Mouse (Mus musculus) ovary, postnatal 14 days (tissue): ENCODE data around the gene Angptl7.
A peak's percentile ranks its signal among the peaks of the same experiment; 100 is the strongest.

Experiments
- DNase-seq: peaks from one replicate; pipeline ENCODE4 v3.0.0; 2022; ENCODE audit warnings: low spot score

The Angptl7 gene

DNA sequence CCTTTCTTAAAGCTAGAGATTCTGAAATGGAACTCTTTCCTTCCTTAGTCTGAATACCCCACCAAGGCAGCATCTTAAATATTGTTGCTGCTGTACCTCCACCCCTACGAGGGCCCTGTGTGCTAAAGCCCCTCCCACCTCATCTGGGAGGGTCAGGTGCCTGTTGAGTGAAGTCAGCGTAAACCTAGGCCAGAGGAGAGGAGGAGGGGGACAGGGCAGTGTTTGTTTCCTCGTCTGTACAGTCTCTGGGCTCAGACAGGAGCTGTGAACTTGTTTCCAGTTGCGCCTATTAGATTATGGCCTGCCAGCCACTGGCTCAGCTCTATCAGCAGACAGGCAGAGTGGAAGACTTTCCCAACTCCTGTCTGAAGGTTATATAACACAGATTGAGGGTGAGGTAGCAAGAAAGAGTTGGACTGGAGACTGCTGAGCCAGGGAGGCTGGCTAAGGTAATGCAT, at the start of gene Angptl7:
Gene Angptl7 (minus strand): TSS at position 51 of the 458 bp plus-strand sequence.
- no peak for DNase-seq

DNA sequence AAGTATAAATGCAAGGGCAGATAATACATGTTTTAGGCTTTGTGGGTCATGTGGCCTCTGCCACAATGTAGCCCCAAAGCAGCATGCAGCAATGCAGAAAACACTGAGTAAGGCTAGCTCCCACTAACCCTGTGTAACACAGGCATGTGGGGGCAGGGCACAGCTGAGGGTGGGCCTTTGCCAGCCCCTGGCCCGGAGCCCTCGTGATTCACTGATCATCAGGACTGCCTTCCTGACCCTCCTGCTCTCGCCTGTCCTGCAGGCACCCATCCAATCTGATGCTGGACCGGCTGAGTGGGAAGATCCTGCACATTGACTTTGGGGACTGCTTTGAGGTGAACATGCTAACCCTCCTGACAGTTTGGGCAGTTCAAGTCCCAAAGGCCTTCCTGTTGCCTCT, 48.8 kb upstream of the Angptl7 start:
- no peak for DNase-seq

DNA sequence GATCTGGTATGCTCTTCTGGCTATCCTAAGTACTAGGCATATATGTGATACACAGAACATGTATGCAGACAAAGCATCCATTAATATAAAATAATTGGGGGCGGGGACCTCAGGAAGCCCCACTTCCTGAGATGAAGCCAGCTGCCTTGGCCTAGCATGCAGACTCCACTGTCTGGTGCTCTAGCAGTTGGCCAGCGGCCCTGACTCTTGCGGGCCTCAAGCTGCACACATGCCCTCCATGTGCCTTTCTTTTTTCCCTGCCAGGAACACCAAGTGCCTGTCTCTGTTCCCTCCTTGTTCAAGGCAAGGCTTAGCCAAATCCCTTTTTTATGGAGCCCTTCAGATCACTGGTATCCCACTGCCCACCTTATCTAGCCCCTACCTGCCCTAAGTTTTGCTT, 35.6 kb upstream of the Angptl7 start:
- DNase-seq, result no peak

DNA sequence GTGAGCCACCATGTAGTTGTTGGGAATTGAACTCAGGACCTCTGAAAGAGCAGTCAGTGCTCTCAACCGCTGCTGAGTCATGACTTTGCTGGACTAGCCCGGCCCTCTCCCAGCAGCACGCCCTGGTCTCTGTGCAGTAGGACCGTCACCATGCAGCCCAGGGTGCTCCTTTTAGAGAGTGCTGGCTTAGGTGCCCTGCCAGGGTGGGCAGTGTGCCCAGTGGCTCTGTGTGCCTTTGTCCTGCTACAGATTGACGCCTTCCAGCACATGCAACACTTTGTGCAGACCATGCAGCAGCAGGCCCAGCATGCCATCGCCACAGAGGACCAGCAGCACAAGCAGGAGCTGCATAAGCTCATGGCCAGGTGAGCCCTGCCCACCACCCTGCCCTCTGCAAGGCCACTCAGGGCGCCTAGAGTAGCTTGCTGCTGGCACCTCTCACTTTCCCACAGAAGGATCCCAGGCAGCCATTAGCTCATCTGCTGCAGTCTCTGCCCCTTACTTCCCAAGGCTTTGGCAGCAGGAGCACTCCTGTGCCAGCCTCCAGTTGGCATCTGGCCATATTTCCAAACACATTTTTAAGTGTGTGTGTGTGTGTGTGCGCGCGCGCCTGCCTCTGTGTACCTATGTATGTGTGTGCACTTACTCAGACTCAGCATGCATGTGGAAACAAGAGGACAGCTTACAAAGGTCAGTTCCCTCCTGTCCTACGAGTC, 33.5 kb upstream of the Angptl7 start:
- peak; percentile 13 for DNase-seq

DNA sequence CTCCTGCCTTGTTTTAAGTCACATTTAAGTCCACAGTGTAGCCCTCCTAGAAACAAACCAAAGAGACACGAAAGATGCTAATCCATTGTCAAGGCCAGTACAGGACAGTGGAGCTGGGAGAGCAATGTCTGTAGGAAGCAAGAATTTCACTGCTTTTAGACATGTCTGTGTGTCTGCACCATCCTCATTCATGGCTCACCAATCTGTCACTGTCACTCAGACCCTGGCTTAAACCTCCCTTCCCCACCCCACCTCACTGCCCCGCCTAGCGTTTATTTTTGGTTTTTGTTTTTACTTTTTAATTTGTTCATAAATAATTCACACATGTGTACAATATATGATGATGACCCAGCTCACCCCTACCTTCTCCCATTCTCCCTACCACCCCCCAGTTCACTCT, 32.3 kb upstream of the Angptl7 start:
- no peak for DNase-seq

DNA sequence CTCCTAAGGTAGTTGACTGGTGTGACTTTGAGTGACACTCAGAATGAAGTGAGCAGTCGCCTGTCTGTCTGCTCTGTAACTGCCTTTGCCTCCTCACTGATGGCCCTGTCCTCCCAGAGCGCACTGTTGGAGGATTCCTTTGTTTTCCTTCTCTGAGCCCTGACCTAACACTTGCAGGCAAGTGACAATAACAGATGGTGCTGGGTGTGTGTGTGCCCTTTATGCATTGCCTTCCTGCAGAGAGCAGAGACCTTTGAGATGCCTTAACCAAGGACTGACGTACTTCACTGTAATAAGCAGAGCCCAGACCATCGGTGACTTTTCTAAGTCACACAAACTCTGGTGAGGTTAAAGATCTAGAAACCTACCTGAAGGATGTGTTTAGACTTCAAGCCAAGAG, 31.1 kb upstream of the Angptl7 start:
- no peak for DNase-seq

DNA sequence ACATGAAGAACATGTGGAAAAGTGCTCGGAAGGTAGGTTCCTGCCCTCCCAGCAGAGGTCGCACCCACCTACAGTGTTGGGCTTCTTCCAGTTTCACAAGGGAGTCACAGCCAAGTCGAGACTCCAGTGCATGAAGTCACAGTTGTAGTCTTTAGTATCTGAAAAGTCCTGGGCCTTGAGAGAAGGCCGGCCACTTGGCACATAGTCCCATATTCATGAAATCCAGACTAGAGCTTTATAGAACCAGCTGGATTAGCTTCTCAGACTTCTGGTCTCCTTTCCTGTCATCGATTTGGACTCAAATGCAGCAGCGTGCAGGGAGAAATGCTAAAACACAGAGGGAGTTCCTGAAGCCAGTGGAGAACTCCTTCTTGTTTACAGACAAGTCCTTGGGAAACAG, 30.5 kb upstream of the Angptl7 start:
- no peak for DNase-seq

DNA sequence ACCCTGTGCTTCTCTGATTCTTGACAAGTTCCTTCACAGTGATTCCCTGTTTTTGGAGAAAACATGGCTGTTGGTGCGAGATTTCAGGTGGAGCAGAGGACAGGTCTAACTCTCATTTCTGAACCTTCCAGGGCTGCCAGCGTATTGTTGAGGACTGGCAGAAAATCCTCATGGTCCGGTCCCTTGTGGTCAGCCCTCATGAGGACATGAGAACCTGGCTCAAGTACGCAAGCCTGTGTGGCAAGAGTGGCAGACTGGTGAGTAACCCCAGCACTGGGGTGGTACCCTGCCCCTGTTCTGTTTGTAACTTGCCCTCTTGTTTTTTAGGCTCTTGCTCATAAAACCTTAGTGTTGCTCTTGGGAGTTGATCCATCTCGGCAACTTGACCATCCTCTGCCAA, 30.1 kb upstream of the Angptl7 start:
- DNase-seq, result no peak

DNA sequence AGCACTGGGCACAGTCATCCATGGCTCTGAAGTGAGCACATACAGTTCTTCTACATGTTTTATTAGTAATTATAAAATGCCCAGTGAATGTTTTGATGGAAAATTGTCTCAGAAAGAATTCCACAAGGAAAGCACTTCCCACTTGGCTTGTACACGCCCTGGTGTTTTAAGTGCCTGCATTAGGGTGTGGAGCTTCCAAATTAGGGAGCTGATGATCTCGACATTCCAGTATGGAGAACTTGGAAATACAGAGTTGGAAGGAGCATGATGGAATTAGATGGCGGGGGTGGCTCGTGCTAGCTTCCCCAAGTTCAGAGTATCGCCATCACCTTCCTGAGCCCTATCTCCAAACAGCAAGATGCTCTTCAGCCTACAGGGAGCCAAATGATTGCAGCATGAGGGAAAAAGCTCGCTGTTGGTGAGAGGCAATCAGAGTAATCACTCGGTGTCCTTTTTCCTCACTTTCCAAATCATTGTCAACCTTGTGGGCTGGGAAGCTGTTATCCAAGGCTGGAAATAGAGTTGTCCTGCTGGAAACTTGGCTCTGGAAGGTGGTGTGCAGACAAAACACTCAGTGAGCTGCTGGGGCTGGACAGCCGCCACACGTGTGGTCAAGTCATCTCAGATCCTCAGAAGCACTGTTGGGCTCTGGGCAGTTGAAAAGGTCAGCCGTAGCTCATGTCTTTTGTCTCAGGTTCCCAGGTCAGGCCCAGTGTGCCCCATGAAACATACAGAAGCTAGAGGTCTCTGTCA, 27.1 kb upstream of the Angptl7 start:
- no peak for DNase-seq

DNA sequence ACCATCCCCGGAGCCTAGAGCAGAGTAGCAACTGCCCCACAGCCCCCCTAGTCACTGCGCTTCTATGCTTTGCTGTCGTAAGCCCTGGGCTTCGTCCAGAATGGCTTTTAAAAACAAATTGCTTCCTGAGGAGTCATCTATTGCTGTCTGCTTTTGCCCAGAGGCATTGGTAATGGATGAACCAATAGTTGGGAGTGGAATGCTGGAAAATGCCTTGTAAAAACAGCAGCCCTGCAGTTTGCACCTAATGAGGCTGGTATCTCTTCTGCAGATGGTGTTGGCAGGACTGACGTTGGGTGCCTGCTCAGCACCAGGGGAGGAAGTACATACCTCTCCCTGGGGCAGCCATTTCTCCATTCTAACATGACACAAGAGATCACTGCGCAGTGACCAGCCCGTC, 23.3 kb upstream of the Angptl7 start:
- DNase-seq, result no peak

DNA sequence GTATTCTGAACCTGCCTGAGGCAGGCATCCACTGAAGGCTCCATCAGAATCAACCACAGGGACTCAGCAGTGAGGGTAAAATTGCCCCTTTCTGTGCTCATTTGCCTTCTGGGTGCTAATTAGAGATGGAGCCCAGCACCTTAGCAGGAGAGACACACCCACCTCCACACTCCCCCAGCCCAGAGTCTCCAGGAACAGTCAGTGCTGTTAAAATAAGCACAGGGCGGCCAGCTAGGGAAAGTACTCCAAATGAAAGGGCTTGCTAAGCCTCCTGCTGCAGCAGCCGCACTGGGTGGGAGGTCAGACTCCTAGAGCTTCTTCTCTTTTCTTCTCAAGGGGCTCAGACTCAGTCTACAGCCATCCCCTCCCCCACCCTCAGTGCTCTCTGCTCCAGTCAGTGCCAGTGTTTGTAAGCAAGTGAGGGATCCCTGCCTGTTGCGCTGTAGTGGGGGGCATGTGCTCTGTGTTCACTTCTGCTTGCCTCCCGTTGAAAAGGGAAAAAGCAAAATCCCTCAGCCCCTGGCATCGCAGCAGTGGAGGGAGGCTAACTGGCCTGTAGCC, 18.1 kb upstream of the Angptl7 start:
- DNase-seq, result no peak

DNA sequence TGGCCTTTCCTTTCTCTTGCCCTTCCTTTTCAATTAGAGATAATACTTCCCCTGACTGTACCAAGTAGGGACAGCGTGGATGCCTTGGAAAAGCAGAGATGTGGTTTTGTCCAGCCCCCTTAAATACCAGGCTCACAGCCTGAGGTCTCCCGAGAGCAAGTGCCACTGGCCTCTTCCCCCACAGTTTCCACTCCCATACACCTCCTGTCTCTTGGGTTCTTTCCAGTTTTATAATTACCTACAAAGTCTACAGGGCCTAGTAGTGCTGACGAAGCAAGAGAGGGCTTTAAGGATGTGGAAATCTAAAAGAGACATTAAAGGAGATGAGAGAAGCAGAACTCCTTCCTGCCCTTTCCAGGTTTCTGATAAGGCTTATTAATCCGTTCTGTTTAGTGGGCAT, 17.5 kb upstream of the Angptl7 start:
- DNase-seq, result no peak

DNA sequence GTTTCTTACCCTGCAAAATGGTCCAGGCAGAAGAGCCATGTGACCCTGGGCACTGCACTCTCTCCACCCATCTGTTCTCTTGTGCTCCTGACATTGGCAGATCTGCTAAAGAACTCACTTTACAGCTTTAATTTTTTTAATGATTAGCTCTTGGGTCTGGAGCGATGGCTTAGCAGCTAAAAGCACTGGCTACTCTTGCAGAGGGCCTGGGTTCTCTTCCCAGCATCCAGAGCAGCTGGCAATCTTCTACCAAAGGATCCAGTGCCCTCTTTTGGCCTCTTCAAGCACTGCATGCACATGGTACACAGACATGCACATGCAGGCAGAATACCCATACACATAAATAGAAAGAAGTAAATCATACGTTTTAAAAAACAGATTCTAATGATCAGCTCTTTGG, 15.1 kb upstream of the Angptl7 start:
- DNase-seq, result no peak

DNA sequence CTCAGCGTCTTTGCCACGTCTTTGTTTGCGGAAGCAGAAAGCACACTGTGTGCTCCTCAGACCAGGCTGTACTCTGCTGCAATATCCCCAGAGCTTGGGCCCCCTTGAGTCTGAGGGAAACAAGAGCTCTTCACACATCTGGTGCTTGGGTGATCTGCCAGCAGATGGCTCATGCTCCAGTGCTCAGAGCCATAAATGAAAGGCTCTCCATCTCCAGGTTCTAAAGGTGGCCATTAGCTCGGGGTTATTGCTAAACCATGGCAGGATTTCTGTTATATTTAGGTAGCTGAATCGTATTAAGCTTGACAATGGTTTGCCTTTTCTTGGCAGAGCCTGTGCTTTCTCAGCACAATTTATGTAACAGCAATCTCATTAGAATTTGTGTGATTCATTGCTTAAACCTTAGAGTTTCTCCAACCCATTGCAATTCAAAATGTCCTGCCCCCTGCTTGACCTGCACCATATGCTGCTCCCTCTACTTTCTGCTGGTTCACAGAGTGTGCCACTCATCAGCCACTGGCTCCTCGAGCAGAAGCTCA, 12.8 kb upstream of the Angptl7 start:
- DNase-seq, result no peak

DNA sequence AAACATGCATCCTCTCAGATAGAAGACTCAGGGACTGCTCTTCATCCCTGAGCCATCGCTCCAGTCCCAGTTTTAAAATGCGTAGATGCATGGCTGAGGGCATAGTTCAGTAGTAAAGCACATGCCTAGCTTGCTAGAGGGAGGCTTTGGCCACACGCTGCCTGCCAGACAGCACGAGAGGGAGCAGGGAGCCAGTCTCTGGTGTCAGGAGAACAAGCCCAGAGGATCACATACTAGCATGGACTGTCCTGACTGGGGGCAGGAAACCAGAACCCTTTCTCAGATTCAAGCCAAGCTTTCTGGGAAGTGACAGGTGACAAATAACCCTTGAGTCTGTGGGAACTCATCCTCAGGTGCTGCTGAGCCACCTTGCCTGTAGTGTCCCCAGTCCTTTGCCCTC, 11.1 kb upstream of the Angptl7 start:
- DNase-seq, result no peak

DNA sequence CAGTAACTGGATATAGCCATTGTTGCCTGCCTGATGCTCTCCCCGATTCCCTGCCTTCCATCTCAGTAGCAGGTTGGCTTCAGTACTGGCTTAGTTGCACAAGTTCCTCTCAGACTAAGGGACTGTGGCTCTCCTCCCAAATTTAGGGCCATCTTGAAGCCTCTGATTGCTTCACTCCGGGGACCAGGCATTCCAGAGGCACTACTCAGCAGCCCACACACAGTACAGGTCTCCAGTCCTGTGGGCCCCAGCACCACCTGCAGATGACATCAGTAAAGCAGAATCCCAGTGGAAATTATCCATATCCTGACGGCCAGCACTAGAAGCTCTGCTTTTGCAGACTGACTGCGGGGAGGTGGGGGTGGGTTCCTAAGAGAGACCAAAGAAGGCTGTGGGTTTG, 10.4 kb upstream of the Angptl7 start:
- no peak for DNase-seq

DNA sequence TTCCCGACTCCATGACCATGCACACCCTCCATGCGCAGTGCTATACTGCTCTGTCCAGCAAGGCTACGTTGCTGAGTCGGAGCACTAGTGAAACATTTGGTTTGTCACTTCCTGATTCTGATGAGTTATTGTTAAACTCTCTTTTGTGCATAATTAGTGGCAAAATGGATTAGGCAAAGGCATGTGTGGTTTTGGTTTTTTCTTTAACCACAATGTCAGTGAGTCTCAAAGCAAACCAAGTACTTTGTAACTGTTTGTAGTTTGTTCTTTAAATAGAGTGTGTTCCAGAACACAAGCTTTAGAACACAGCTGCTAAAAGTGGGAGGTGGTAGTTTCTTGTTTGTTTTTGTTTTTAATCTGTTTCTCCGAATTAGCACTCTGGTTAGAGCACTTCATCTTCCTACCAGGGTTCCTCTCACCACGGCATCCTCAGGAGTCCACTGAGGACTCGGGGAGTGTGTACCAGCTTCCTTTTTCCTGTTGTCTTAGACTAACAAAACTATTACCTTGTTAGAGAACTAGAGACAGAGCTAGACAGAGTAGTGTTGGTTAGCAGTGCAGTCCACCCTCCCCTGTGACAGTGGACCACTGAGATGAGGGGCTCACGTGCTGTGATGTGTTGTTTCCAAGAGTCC, 9.3 kb upstream of the Angptl7 start:
- no peak for DNase-seq

DNA sequence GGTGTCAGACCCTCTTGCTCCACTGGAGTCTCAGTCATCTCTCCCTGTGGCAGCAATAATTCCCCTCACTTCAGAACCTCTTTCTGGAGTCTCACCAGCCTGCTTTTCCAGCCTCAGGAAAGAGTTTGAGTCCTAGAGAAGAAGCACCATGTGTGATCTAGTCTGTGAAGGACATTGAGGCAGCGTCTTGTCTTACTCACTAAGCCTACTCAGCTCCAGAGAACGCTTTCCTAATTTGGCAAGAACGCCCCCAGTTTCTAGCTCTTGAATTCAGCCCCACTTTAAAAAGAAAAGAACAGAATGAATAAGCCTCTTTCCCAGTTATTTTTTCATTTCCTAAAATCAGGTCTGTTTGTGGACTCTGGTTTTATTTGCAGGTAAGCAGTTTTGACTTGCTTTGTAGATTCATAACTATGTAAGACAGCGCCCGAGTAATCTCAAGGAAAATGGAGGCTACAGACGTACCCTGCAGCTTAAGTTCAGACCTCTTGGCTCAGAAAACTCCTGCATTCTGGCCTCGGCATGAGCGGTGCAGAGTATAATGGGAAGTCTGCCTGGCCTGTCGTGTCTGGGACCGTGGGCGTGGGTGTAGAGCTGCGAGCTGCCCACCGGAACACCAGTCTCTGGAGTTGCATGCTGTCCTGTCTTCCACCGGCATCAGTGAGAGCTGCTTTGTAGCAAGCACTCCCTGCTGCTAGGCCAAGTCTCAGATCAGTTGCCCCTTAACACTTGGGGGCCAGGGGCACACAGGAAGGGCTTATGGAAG, 8.0 kb upstream of the Angptl7 start:
- no peak for DNase-seq

DNA sequence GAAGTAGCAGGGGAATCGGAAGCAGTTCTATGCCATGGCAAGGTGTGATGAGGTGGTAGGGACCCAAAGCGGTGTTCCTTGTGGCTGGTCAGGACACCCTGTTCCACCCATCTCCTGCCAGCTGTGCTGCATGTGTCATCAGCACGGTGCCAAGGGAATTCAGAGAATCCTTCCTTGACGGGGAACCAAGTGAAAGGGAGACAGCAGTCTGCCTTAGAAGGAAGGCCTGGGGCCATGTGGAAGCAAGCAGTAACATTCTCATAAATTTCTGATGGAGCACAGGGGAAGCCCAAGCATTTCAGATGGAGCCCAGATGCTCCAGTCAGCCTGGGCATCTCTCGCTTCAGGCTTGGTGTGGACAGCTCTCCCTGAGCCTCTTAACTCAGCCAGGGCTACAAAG, 7.3 kb upstream of the Angptl7 start:
- no peak for DNase-seq

DNA sequence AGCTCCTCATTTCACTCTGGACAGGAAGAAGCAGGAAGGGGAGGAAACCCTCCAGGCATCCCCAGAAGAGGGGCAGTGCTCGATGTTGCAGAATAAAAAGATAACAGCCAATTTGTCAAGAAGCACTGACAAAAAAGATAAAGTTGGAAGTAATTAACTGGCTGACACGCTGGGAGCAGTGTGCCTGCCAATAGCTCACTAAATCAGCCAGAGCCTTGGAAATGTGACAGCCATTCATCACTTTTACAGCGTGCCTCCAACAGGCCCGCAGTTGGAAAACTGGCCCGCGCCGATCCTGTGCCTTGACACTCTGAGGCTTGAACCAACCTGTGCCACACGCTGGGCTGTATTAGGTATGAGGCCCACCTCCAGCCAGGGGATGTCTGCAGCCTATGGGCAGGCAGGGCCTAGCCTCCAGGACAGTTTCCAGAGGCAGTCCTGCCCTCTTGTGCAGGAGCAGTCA, 4.3 kb upstream of the Angptl7 start:
- peak; percentile 36 for DNase-seq

DNA sequence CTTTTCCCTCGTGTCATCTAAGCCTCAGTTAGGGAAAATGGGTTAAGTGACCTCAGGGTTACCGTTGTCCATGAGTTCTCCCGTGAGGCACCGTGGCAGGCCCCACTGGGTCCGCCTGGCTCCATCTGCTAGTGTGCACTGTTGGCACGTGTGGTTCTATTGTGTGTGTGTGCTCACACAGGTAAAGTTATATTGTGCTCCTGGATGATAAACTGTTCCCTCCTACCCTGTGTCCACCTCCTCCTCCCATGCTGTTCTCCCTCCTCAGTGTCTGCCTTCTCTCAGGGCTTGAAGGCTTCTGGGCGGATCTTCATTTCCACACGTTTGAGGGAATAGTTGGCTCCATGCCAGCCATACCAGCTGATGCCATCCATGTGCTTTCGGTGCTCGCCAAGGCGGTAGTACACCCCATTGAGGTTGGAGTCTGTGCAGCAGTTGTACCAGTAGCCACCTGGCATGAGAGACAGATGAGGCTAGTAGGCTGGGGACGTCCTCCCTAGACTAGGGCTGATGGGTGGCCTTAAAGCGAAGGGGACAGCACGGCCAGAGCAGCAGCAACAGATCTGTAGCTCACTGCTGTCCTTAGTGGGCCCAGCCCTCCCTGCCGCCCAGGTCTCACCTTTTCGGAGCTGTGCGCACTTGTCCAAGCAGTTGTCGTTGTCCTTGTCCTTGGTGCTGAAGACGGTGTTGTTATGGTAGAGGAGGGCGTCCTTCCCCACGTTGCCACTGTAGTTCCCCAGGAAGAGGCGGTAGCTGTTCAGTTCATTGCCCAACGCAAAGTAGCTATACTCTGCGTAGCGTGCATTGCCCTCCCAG, 4.2 kb downstream of the Angptl7 start:
- DNase-seq, result no peak
